Mouse (Mus musculus) cerebellum, adult 2 months (tissue): ENCODE data around the gene Kcnh3.
"Not testable (repeated sequence)": the region's sequence is repeated elsewhere in the genome, so short reads cannot be mapped to it uniquely, and the experiment has no call there.

Experiments used
- CTCF ChIP-seq: fragments of 200-500 bp; IDR thresholded peaks from 2 replicates; pipeline ENCODE4 v1.5.1; 2011; ENCODE audit warnings: low read depth, mild to moderate bottlenecking, control low read depth, low read length, moderate library complexity, borderline replicate concordance; ENCODE audit not compliant: insufficient read depth
- POLR2A ChIP-seq: fragments of 200-500 bp; IDR thresholded peaks from 2 replicates; pipeline ENCODE4 v1.6.1; 2011; ENCODE audit warnings: low read length, control low read depth, borderline replicate concordance; ENCODE audit not compliant: insufficient read depth

DNA sequence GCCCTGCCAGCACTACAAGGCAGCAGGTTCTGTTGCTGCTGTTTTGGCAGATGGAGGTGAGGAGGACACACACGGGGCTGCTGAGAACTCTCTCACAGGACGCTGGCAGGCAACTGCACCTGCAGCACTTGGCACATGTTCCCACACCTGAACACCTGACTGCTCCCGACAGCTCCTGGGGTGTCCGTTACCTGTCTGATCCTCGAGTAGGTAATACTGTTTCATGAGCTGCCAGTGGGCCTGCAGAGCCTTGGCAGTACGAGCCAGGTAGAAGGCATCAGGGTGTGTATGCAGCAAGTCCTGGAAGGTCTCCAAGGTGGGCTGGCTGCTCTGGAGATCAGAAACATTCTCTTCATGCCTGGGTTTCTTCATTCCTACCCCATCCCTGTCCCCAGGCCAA lies 22.1 kb downstream of the Kcnh3 start:
- not testable (repeated sequence) for TF ChIP-seq CTCF, POLR2A
